Mouse (Mus musculus): ENCODE data around the gene Crip1.

DNA sequence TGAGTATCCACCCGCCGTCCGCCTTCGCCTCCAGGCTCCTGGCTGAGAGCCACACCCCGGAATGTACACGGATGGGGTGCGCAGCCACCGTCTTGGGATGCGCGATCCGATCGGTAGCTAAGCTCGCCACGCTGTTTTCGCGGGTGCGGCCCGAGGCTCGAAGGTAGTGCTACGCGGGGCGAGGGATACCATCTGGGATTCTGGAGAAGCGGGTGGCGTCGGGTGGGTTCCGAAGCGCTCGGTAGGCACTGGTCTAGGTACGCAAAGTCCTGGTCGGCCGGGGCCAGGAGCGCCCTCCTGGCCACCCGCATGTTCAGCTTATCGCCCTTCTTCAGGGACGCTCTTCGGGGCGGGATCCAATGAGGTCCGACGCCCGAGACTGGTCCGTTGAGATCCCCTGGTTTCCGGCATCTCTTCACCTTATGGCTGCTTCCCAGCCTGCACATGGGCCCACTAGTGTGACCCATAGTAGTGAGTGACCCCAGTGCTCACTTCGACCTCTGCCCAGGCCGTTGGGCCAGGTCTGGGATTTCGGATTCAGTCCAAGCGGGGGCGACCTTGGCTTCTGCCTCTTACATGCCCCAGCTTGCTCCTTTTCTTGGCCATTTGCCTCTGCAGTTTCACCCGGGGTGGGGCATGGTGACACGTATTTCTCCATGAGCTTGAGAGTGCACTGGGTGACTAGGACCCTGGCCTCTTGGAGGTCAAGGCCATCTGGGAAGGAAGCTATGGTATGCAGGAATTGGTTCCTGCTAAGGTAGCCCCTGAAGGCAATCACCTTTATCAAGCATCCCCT, 5.3 kb upstream of the Crip1 start:
- no peak for TF ChIP-seq CTCF (IDR thresholded peaks at IDR 0.05; ENCODE audit: low read depth)
- no peak for TF ChIP-seq EP300 (IDR thresholded peaks at IDR 0.05; ENCODE audit: low read depth)
